Mouse (Mus musculus) megakaryocyte progenitor cell, adult 5-6 weeks (primary cell): ENCODE results near the gene Gclm. TPM values are rescaled to one million over a fixed set of nuclear protein-coding genes. Genes with fewer than 3 reads are reported as not detected.
A peak's percentile ranks its signal among the peaks of the same experiment; 100 is the strongest.

Experiments
- ATAC-seq: replicated peaks from 2 replicates; pipeline ENCODE4 v1.8.0; 2016; ENCODE audit warnings: mild to moderate bottlenecking, moderate TSS enrichment, inconsistent platforms; ENCODE audit not compliant: poor library complexity
- total RNA-seq, 2 experiments: library from RNA; stranded (forward) in 1 of 2; stranded (reverse) in 1 of 2; fragments of 157-497, 149-512 nt in 1 of 2; fragments of 200-1000 nt in 1 of 2; gene quantifications; 2 replicates each; pipeline versions ENCODE4 v1.2.3 to v1.2.4; 2015 to 2017

The Gclm gene
- total RNA-seq, 2 experiments from 2014 or later: 37.9 to 190 TPM

GRCm38 (mm10) chr3:122290696-122291095 is 45.3 kb downstream of the Gclm start:
- peak; percentile 58 for ATAC-seq

DNA sequence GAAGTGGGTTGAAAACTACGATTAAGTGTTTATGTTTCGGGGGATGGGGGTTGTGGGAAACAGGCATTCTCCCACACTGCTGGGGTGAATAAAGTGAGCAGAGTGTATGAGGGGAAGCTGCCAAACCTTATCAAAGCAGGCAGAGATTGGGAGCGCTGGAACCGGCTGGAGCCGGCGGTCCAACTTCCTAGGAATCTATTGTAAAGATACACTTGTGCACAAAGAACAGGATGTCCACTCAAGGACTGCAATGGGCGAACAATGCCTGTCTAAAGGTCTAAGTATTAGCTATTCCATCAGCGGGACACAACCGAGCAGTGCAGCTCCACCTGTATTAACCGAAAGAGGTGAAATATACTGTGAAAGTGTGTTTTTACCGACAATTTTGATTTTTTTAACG is 46.5 kb downstream of the Gclm start:
- no peak for ATAC-seq

DNA sequence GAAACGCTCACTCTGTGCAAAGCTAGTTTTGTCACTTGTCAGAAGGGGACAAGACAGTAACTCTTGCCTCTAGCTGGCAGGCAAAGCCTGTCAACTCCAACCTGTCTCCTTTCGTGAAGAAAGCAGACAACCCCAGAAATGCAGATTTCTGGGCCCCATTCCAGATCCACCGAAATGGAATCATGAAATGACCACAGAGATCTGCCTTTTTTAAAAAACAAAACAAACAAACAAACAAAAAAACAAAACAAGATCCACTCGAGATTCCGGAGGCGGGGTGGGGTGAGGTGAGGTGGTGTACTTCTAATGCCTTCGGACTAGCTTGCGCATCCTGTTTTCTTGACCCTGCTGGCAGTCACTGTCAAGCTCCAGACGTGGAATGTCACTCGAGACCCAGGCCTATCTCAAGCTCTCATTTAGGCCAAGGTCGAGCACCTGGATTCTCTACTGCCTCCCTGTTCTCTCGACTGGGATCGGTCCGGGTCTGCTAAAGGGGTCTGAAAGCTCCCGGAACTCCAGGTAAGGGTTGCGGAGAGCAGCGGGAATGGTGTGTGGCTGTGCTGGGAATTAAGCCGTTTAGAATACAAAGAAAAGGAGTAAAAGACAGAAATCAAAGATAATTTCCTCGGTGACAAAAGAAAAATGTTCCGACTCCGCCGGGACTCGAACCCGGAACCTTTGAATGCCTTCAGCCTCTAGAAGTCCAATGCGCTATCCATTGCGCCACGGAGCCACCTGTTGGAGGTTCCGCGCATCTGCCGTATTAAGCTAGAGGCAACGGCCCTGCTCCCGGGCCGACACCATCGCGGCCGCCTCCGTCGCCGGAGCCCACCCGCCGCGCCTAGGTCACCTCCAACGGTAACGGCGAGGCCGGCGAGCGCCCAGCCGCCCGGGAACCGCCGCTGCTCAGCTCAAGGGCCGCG is 47.2 kb downstream of the Gclm start:
- peak; percentile 63 for ATAC-seq

DNA sequence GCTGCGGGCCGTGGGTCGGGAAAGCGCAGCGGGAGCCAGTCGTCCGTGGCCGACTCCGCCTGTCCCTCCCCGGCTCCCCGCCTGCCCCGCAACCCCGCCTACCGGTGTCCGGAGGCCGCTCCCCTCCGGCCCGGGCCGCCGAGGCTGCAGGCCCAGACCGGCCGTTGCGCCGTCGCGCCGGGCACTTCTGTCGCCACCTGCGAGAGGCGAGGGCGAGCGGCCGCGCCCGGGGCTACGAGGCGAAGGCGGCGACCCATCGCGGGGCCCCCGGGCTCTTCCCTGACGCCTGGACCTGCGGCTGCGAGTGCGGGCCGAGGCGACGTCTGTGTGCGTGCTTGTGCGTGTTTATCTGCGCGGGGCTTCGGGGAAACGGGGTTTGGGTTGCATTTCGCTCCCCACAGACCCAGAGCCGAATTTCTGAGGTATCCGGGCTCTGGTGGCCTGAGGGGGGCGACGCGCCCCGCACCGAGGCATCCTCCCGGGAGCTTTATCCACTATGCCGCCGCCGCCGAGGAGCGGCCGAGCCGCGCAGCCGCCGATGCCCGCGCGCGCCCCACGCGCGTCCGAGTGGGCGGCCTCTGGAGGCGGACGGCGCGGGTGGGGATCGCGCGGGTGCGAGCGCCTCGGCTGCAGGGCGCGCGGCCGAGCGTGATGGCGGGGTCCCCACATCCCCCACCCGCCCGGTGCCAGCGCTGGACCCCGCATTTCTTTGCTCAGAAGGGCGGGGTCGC is 48.0 kb downstream of the Gclm start:
- ATAC-seq: peak; percentile 13; the same call in 1 of the 2 replicates

DNA sequence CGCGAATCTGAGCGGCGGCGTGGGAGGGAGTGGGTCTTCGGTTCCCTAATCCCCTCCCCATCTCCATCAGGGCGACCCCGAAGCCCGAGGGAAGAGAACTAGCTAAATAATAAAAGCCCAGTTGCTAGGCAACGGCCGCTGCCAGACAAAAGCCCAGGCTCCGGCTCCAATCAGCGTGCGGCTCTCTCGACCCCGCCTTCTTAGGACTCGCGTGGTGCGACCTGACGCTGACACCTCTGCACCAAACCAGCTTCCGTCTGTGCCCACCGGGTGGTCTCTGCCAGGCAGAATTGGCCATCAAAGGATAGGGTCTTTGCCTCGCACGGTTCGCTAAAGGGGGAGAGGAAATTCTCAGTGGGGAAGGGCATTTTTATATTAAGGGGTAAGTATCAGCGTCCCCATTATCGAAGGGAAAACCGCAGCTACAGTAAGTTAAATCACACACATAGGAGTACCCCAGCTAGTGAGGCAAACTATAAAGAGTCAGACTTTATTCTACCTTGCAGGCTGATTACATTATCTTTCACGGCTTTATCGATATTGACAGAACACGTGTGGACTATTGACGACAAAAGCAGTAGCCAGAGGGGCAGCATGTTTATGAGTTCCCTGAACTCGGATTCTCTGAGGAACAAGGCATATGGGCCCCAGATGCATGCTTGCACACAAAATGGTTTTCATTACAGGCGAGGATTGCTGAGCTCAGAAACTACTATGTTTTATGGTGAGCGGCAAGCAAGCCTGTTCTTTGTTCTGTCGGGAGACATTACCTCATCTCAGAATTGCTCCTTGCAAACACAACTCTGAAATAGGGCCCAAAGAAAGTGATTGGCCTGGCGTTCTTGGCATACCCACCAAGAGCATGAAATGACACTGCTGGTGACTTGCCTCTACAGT is 48.8 kb downstream of the Gclm start, which contains the start of gene Bcar3:
Bcar3 (plus strand) TSS at position 183 of the 897 bp plus-strand sequence.
- peak; percentile 59 for ATAC-seq

DNA sequence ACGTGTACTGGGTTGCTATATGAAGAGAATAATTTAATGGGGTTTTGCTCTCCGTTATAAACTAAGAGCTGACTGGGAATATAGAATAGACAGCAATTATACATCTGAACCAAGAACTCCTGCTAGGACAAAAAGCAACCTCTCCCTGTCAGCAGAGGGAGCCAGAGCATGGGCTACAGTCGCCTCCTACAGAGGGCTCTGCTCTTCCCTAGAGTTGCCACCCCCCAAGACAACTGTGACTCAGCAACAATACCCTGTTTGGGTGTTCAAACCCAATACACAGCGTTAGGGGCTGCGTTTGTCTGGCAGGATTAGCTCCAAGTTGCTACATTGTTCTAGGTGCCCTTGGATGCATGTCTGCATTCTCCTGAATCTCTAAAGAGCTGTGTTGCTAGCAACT is 50.2 kb downstream of the Gclm start:
- peak; percentile 72 for ATAC-seq

- ATAC-seq: no peak
Observed at GRCm38 (mm10) chr3:122296979-122297378, 51.6 kb downstream of the Gclm start.

GRCm38 (mm10) chr3:122300983-122301919 is 55.9 kb downstream of the Gclm start:
- ATAC-seq: peak; percentile 91

DNA sequence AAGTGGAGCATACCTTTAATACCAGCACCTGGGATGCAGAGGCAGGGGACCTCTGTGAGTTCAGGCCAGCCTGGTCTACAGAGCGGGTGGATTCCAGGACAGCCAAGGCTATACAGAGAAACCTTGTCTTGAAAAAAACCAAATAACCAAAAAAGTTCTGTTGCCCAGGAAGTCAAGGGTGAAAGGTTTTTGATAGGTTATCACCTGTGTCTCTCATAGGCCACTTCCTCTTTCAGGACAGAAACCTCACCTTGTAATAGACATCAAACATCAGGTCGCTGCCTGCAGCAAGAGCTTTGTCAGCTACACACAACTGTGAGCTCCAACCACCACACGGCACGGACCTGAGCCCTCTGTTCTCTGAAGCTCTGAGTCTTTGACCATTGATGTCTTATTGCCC is 59.2 kb downstream of the Gclm start:
- no peak for ATAC-seq

GRCm38 (mm10) chr3:122307894-122308671 is 62.7 kb downstream of the Gclm start:
- peak; percentile 37 for ATAC-seq

- no peak for ATAC-seq
Observed at GRCm38 (mm10) chr3:122308981-122309380, 63.6 kb downstream of the Gclm start.

DNA sequence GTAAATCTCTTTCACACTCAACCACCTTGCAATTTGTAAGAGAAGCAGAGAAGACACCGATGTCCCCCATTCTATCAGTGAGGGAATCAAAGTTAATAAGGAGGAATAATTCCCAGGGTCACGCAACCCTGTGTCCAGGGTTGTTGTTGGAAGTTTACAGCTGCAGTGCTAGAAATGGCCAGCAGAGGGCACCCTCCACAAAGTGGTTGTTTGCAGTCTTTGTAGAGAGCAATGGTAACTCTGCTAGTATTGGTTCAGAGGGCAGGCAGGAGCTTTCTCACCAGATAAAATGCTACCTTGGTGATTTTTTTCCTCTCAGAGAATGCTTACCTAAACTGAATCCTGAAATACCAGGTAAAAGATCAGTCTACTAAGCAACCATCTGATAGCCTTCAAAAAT is 66.7 kb downstream of the Gclm start:
- peak; percentile 86 for ATAC-seq

- no peak for ATAC-seq
Observed at GRCm38 (mm10) chr3:122312936-122313629, 67.7 kb downstream of the Gclm start.

- no peak for ATAC-seq
Observed at GRCm38 (mm10) chr3:122313936-122314335, 68.6 kb downstream of the Gclm start.

- peak; percentile 26; the same call in 1 of the 2 replicates for ATAC-seq
Observed at GRCm38 (mm10) chr3:122316621-122317020, 71.3 kb downstream of the Gclm start.

DNA sequence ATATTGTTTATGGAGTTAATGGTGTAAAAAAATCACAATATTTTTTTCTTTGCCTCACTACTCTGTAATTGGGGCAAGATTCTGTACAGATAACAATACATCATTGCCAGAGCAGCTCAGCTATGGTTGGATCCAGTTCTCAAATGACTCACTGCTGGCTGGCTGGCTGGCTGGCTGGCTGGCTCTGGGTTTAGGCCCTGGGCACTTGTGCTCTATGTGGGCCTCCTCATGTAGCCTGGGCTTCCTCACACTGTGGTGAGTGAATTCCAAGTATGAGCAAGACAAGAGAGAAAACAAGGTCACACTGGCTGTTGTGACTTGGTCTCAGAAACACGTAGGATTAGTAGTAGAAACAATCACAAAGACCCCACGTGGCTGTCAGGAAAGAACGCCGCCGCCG is 72.0 kb downstream of the Gclm start:
- no peak for ATAC-seq
